Mouse (Mus musculus) brown adipose tissue, adult 24 weeks (tissue): Measurements from ENCODE around the gene Hist1h1a. TPM values are rescaled to one million over a fixed set of nuclear protein-coding genes. Genes with fewer than 3 reads are reported as not detected.
"Not testable (repeated sequence)": the region's sequence is repeated elsewhere in the genome, so short reads cannot be mapped to it uniquely, and the experiment has no call there.

Experiments
- H3K27ac ChIP-seq: fragments of 200-500 bp; replicated peaks from 2 replicates; pipeline ENCODE4 v1.5.1; 2012; ENCODE audit warnings: low read depth, mild to moderate bottlenecking, low read length
- H3K4me1 ChIP-seq: fragments of 200-500 bp; 2 replicates; pipeline ENCODE4 v1.6.1; 2012; ENCODE audit warnings: low read length, mixed read lengths; ENCODE audit not compliant: control insufficient read depth, insufficient read depth, insufficient read length
- H3K4me3 ChIP-seq: fragments of 200-500 bp; 2 replicates; pipeline ENCODE4 v1.5.1; 2012; ENCODE audit warnings: low read depth, mild to moderate bottlenecking, low read length, moderate library complexity; ENCODE audit not compliant: insufficient read depth
- polyA plus RNA-seq: library from polyadenylated mRNA; stranded (reverse); fragments of >200 nt; gene quantifications from 2 replicates; pipeline ENCODE4 v1.2.4, GENCODE M21; 2012; ENCODE audit not compliant: missing spikeins, insufficient read depth, insufficient read length

Hist1h1a gene
- polyA plus RNA-seq, 1 experiment = not detected

GRCm38 (mm10) chr13:23761871-23762821, 1.3 kb upstream of the Hist1h1a start, which contains the start of gene Hist1h3a:
TSS of gene Hist1h3a (minus strand) at chr13:23762386.
- Histone ChIP-seq H3K4me3 (peak within 1 kb of the TSS; percentile 52), H3K27ac (peak within 1 kb of the TSS; percentile 20; the same call in 1 of the 2 replicates)
- H3K4me1 ChIP-seq = not testable (repeated sequence)

- Histone ChIP-seq H3K4me1 (no peaks in the 10 kb centered on the region), H3K27ac (no peak overlapping the region), H3K4me3 (peak overlapping the region; percentile 11)
Measured at GRCm38 (mm10) chr13:23763242-23763585, 252 bp upstream of the Hist1h1a start.

- H3K27ac ChIP-seq = no peak overlapping the region
- H3K4me1 ChIP-seq = no peaks in the 10 kb centered on the region
- no peak overlapping the region for H3K4me3 ChIP-seq
Measured at GRCm38 (mm10) chr13:23764324-23765171, 1.1 kb downstream of the Hist1h1a start.

DNA sequence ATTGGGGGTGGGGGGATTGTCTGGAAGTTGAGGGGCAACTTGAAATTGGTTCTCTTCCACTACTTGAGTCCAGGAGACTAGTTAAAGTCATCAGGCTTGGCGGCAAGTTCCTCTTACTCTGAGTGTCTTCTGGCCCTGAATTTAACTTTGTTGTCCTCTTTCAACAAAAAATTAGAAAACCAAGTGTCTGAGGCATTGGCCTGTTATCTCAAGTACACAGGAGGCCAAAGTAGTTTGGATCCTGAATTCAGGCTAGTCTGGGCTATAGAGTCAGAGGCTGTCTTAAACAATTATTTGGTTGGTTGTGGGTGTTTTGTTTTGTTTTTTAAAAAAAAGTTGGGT, 1.7 kb downstream of the Hist1h1a start:
- no peak overlapping the region for H3K4me3 ChIP-seq
- no peak overlapping the region for H3K27ac ChIP-seq
- no peaks in the 10 kb centered on the region for H3K4me1 ChIP-seq

DNA sequence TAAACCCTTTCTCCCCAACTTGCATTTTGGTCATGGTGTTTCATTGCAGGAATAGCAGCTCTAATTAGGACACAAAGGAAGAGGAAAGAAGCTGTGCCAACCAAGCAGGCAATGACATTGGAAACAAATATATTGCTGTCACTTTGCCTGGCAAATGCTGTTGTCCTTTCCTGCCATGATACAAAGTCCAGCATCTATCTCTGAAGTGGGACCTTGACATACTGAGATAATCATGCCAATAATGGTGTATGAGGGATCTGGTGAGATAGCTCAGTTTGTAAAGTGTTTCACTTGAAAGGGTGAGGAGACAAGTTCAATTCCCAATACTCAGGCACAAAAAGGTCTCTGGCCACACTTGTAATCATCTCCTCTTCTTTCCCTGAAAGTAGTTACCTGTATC, 3.3 kb downstream of the Hist1h1a start:
- no peaks in the 10 kb centered on the region for H3K4me1 ChIP-seq

GRCm38 (mm10) chr13:23768834-23769397, 5.5 kb downstream of the Hist1h1a start:
- no peak overlapping the region for H3K4me3 ChIP-seq

More for the DNA sequence above, 3.3 kb downstream of the Hist1h1a start:
- no peak overlapping the region for H3K27ac ChIP-seq
- no peak overlapping the region for H3K4me3 ChIP-seq

DNA sequence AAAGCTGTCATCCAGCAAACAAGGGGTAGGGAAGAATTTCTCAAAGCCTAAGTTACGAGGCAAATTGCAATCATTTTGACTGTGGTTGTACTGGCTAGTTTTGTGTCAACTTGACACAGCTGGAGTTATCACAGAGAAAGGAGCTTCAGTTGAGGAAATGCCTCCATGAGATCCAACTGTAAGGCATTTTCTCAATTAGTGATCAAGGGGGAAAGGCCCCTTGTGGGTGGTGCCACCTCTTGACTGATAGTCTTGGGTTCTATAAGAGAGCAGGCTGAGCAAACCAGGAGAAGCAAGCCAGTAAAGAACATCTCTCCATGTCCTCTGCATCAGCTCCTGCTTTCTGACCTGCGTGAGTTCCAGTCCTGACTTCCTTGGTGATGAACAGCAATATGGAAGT, 6.1 kb downstream of the Hist1h1a start, which contains the start of gene Trim38:
Gene Trim38, plus strand, starts transcription at position 301 of the 400 bp plus-strand sequence.
- H3K27ac ChIP-seq, H3K4me1 ChIP-seq, H3K4me3 ChIP-seq: not testable (repeated sequence)

More at GRCm38 (mm10) chr13:23768834-23769397, 5.5 kb downstream of the Hist1h1a start:
- H3K27ac ChIP-seq = no peak overlapping the region
- H3K4me1 ChIP-seq = no peaks in the 10 kb centered on the region

DNA sequence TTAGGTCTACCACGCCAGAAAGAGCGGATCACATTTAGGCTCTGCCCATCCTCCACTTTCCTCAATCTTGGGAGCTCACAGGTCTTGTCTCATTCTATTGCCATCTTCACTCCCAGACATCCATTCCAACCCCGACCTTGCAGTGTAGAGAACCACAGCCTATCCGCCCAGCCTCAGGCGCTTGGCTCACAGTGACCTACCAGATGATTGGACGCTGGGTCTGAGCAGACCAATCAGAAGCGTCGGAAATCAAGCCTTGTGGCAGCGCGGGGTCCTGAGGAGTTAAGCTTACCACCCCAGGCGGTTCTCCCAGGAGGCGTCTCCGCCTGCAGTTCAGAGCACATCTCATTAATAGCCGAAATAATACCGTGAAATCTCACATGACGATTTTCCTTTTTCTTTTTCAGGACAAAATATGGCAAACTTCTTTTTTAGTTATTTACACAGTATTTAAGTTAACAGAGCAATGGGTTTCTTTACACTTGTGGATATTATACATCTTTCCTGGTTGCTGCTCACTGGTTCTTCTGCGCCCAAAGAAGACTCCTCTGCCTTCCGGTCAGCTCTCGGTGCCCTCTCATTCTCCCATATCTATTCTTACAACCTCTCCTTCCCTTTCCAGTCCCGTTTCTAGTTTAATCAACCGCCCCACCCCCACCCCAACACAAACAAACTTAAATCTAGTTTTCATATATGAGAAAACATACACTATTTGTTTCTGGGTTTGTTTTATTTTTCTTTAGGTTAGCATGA, 9.3 kb downstream of the Hist1h1a start:
- Histone ChIP-seq H3K27ac (no peak overlapping the region), H3K4me1 (no peaks in the 10 kb centered on the region), H3K4me3 (no peak overlapping the region)

- H3K4me1 ChIP-seq = no peaks in the 10 kb centered on the region
- no peak overlapping the region for H3K27ac ChIP-seq
- H3K4me3 ChIP-seq = no peak overlapping the region
Measured at GRCm38 (mm10) chr13:23778339-23778738, 14.9 kb downstream of the Hist1h1a start.

GRCm38 (mm10) chr13:23779025-23779424, 15.6 kb downstream of the Hist1h1a start:
- Histone ChIP-seq H3K27ac (no peak overlapping the region), H3K4me3 (no peak overlapping the region), H3K4me1 (no peaks in the 10 kb centered on the region)

- Histone ChIP-seq H3K4me1 (no peaks in the 10 kb centered on the region), H3K27ac (no peak overlapping the region), H3K4me3 (no peak overlapping the region)
Measured at GRCm38 (mm10) chr13:23792520-23792919, 29.1 kb downstream of the Hist1h1a start.

DNA sequence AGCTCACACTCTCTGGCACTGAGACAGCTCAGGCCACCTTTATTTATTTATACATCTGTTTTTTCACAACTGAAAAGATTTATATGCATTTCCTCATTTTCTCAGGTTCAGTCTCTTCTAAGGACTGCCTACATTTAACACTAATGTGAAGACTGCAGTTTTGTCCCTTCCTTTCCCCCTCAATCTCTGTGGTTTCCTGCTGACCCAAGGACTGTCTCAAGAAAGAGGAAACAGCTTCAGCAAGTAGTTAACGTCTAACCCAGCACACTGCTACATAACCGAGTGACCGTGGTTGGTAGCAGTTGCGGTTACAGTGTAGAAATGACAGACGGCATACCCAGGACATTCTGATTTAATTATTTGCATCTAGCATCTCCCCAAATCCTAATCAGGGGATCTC, 35.9 kb downstream of the Hist1h1a start:
- H3K4me3 ChIP-seq = no peak overlapping the region
- H3K4me1 ChIP-seq = no peaks in the 10 kb centered on the region
- no peak overlapping the region for H3K27ac ChIP-seq

- no peak overlapping the region for H3K27ac ChIP-seq
- H3K4me3 ChIP-seq = no peak overlapping the region
- H3K4me1 ChIP-seq = no peaks in the 10 kb centered on the region
Measured at GRCm38 (mm10) chr13:23804532-23804931, 41.1 kb downstream of the Hist1h1a start.

DNA sequence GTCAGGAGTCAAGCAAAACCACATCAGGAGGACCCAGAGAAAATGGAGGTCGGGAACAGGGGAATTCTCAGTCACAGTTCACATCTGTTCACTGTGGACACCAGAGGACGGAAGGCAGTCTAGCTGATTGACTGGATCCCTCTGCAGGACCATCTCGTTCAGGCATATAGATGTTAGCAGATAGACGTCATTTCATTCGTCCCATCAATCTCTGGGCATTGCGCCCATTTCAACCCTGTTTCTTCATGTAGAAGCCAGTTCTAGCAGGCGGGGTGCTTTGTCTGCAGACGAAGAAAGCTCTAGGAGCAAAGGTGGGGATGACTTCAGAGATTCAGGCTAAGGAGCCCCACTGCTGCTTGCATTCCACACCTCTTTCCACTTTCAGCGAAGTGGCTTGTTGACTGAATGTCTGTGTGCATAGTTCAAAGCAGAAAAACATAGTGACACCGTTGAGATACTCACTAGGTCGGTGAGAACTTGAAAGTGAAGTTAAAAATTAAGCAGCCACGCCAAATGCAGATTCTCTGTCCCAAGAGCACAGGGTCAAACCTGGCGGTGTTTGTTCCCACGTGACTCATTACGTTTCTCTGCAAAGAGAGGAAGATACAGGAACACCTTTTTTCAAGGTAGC, 43.1 kb downstream of the Hist1h1a start, which contains the start of gene Slc17a2:
Gene Slc17a2, plus strand, starts transcription at position 572 of the 631 bp plus-strand sequence.
- H3K4me1 ChIP-seq = no peaks in the 10 kb centered on the region
- no peak within 1 kb of the TSS for H3K27ac ChIP-seq
- H3K4me3 ChIP-seq = no peak within 1 kb of the TSS
